Mouse (Mus musculus) retina, postnatal 1 day (tissue): ENCODE data around the gene Olfr902.
"Not testable (repeated sequence)": the region's sequence is repeated elsewhere in the genome, so short reads cannot be mapped to it uniquely, and the experiment has no call there.

Experiments used
- DNase-seq: peaks from one replicate; pipeline ENCODE4 v3.0.0-alpha.2; 2012

Gene Olfr902

GRCm38 (mm10) chr9:38447352-38447751, at the start of gene Olfr902:
TSS of gene Olfr902 (plus strand) at chr9:38447652.
- DNase-seq: no peak

GRCm38 (mm10) chr9:38401398-38401797, 46.1 kb upstream of the Olfr902 start, which contains the start of gene Olfr147:
TSS of gene Olfr147 (plus strand) at chr9:38401698.
- no peak for DNase-seq

- not testable (repeated sequence) for DNase-seq
Observed at GRCm38 (mm10) chr9:38407502-38407901, 40.0 kb upstream of the Olfr902 start.

GRCm38 (mm10) chr9:38413502-38413901, 34.0 kb upstream of the Olfr902 start:
- DNase-seq: not testable (repeated sequence)

- no peak for DNase-seq
Observed at GRCm38 (mm10) chr9:38423801-38424200, 23.7 kb upstream of the Olfr902 start.

GRCm38 (mm10) chr9:38427026-38427425, 20.4 kb upstream of the Olfr902 start:
- no peak for DNase-seq

- DNase-seq: no peak
Observed at GRCm38 (mm10) chr9:38429155-38429554, 18.3 kb upstream of the Olfr902 start, which contains the start of gene Olfr901. TSS of gene Olfr901 (plus strand) at chr9:38429455.

- DNase-seq: no peak
Observed at GRCm38 (mm10) chr9:38462844-38463243, 15.4 kb downstream of the Olfr902 start, which contains the start of gene Olfr904. TSS of gene Olfr904 (plus strand) at chr9:38463144.

- no peak for DNase-seq
Observed at GRCm38 (mm10) chr9:38470807-38471206, 23.4 kb downstream of the Olfr902 start, which contains the start of gene Olfr905. TSS of gene Olfr905 (plus strand) at chr9:38471107.

GRCm38 (mm10) chr9:38486785-38487184, 39.3 kb downstream of the Olfr902 start, which contains the start of gene Olfr906:
TSS of gene Olfr906 (plus strand) at chr9:38487085.
- DNase-seq: no peak

- DNase-seq: no peak
Observed at GRCm38 (mm10) chr9:38495501-38495900, 48.0 kb downstream of the Olfr902 start, which contains the start of gene Olfr907. TSS of gene Olfr907 (plus strand) at chr9:38495801.
